Mouse (Mus musculus) embryonic facial prominence, embryonic 11.5 days (tissue): ENCODE results near the gene Mgea5. TPM values are rescaled to one million over a fixed set of nuclear protein-coding genes. Genes with fewer than 3 reads are reported as not detected.

Source experiments
- ATAC-seq: fragments of 200-750 bp; cut with Nextera tagmentation; replicated peaks from 2 replicates; pipeline ENCODE4 v1.8.0; 2017; ENCODE audit warnings: low read depth; ENCODE audit not compliant: insufficient number of reproducible peaks, low FRiP score, low TSS enrichment
- DNase-seq: peaks from one replicate; pipeline ENCODE4 v3.0.0-alpha.2; 2015; ENCODE audit warnings: low spot score
- H3K27ac ChIP-seq: fragments of 300-500 bp; sonication (generic); replicated peaks from 2 replicates; pipeline ENCODE4 v1.5.1; 2014; ENCODE audit warnings: mild to moderate bottlenecking, low read depth, low read length, control low read depth
- H3K27me3 ChIP-seq: fragments of 300-500 bp; sonication (generic); 2 replicates; pipeline ENCODE4 v1.6.1; 2014; ENCODE audit warnings: mild to moderate bottlenecking, low read length, moderate library complexity, mixed read lengths; ENCODE audit not compliant: control insufficient read depth, insufficient read depth
- H3K36me3 ChIP-seq: fragments of 300-500 bp; sonication (generic); replicated peaks from 2 replicates; pipeline ENCODE4 v1.6.1; 2014; ENCODE audit warnings: low read depth, mild to moderate bottlenecking, low read length, moderate library complexity, mixed read lengths; ENCODE audit not compliant: control insufficient read depth, insufficient read depth
- H3K4me1 ChIP-seq: fragments of 300-500 bp; sonication (generic); 2 replicates; pipeline ENCODE4 v1.6.1; 2014; ENCODE audit warnings: low read length, mixed read lengths; ENCODE audit not compliant: control insufficient read depth, insufficient read depth
- H3K4me2 ChIP-seq: fragments of 300-500 bp; sonication (generic); 2 replicates; pipeline ENCODE4 v1.6.1; 2014; ENCODE audit warnings: low read depth, mild to moderate bottlenecking, control low read depth, low read length, moderate library complexity
- H3K4me3 ChIP-seq: fragments of 300-500 bp; sonication (generic); 2 replicates; pipeline ENCODE4 v1.5.1; 2014; ENCODE audit warnings: low read depth, low read length, control low read depth
- H3K9ac ChIP-seq: fragments of 300-500 bp; sonication (generic); replicated peaks from 2 replicates; pipeline ENCODE4 v1.6.1; 2014; ENCODE audit warnings: mild to moderate bottlenecking, control low read depth, low read length
- H3K9me3 ChIP-seq: fragments of 300-500 bp; sonication (generic); replicated peaks from 2 replicates; pipeline ENCODE4 v1.6.1; 2016; ENCODE audit warnings: mild to moderate bottlenecking, low read length, inconsistent platforms, mixed read lengths; ENCODE audit not compliant: control insufficient read depth
- WGBS: fragments of 180-500 bp; shearing (Covaris S2); extraction: QIAGEN DNeasy Blood & Tissue Kit; methylation state at CpG from one replicate; pipeline ENCODE4 v1.1.7; 2014; 5-methylcytosine and 5-hydroxymethylcytosine counted together
- polyA plus RNA-seq: library from polyadenylated mRNA; unstranded; fragments of >200 nt; fragmentation: Nextera tagmentation; extraction: Ambion mirVana; gene quantifications from 2 replicates; pipeline ENCODE4 v1.2.1, GENCODE M21; 2014

Gene Mgea5
- polyA plus RNA-seq, 1 experiment from 2014 or later = 58.8 TPM

- H3K4me1 ChIP-seq = peaks cover 14% of the 10 kb centered on the region
- no peaks in the 10 kb centered on the region for H3K9me3 ChIP-seq
- no peak overlapping the region for H3K4me2 ChIP-seq
- H3K9ac ChIP-seq = no peak overlapping the region; the same call in 1 of the 2 replicates
- no peaks in the 10 kb centered on the region; the same call in 1 of the 2 replicates for H3K36me3 ChIP-seq
- no peak for ATAC-seq
- WGBS = 2% methylated on average over 32 of the region's 32 CpGs
- H3K4me3 ChIP-seq = no peak overlapping the region
- peak; percentile 13 for DNase-seq
- H3K27ac ChIP-seq = no peak overlapping the region
- peaks cover 54% of the 10 kb centered on the region for H3K27me3 ChIP-seq
Observed at GRCm38 (mm10) chr19:45745344-45746152, 38.1 kb downstream of the Mgea5 start.

GRCm38 (mm10) chr19:45743619-45744018, 40.0 kb downstream of the Mgea5 start:
- Histone ChIP-seq H3K4me2 (no peak overlapping the region), H3K27me3 (peaks cover 69% of the 10 kb centered on the region), H3K36me3 (no peaks in the 10 kb centered on the region), H3K4me1 (peaks cover 14% of the 10 kb centered on the region), H3K9me3 (no peaks in the 10 kb centered on the region), H3K9ac (no peak overlapping the region), H3K27ac (no peak overlapping the region), H3K4me3 (no peak overlapping the region)
- ATAC-seq (no peak), DNase-seq (no peak)
- 10% methylated on average over 7 of the region's 7 CpGs for WGBS

GRCm38 (mm10) chr19:45742984-45743575, 40.6 kb downstream of the Mgea5 start:
- Histone ChIP-seq H3K4me1 (peaks cover 14% of the 10 kb centered on the region), H3K36me3 (no peaks in the 10 kb centered on the region), H3K9me3 (no peaks in the 10 kb centered on the region), H3K27me3 (peaks cover 75% of the 10 kb centered on the region), H3K4me3 (peak overlapping the region; percentile 37), H3K27ac (no peak overlapping the region), H3K9ac (0 out of 2 replicates have a peak overlapping the region, but pooled peaks have one; percentile 37), H3K4me2 (peak overlapping the region; percentile 90)
- ATAC-seq = no peak
- under 1% methylated on average over 13 of the region's 44 CpGs for WGBS
- DNase-seq = peak; percentile 8

- peak within 1 kb of the TSS; percentile 37 for H3K4me3 ChIP-seq
- DNase-seq (no peak), ATAC-seq (no peak)
- peak within 1 kb of the TSS; percentile 90 for H3K4me2 ChIP-seq
- WGBS = under 1% methylated on average over 63 of the region's 68 CpGs
- peak within 1 kb of the TSS; percentile 37 for H3K9ac ChIP-seq
- H3K36me3 ChIP-seq = no peaks in the 10 kb centered on the region
- no peak within 1 kb of the TSS for H3K27ac ChIP-seq
- H3K9me3 ChIP-seq = no peaks in the 10 kb centered on the region
- peaks cover 16% of the 10 kb centered on the region for H3K4me1 ChIP-seq
- H3K27me3 ChIP-seq = peaks cover 81% of the 10 kb centered on the region
Observed at GRCm38 (mm10) chr19:45742218-45742983, 41.2 kb downstream of the Mgea5 start, which contains the start of gene Fgf8. Gene Fgf8, minus strand, starts transcription at chr19:45742915.

GRCm38 (mm10) chr19:45741431-45742217, 42.0 kb downstream of the Mgea5 start:
- Histone ChIP-seq H3K36me3 (no peaks in the 10 kb centered on the region), H3K9me3 (no peaks in the 10 kb centered on the region), H3K4me3 (peak overlapping the region; percentile 37), H3K27ac (no peak overlapping the region), H3K9ac (peak overlapping the region; percentile 37), H3K27me3 (peaks cover 88% of the 10 kb centered on the region), H3K4me2 (peak overlapping the region; percentile 90), H3K4me1 (peaks cover 21% of the 10 kb centered on the region)
- 2% methylated on average over 45 of the region's 45 CpGs for WGBS
- DNase-seq = no peak
- no peak for ATAC-seq

GRCm38 (mm10) chr19:45740817-45741216, 42.8 kb downstream of the Mgea5 start:
- no peaks in the 10 kb centered on the region for H3K9me3 ChIP-seq
- H3K9ac ChIP-seq = no peak overlapping the region
- H3K27me3 ChIP-seq = peaks cover 92% of the 10 kb centered on the region
- no peak overlapping the region; the same call in 1 of the 2 replicates for H3K4me2 ChIP-seq
- no peaks in the 10 kb centered on the region for H3K36me3 ChIP-seq
- H3K27ac ChIP-seq = no peak overlapping the region
- peaks cover 18% of the 10 kb centered on the region for H3K4me1 ChIP-seq
- DNase-seq (no peak), ATAC-seq (no peak)
- H3K4me3 ChIP-seq = 0 out of 2 replicates have a peak overlapping the region, but pooled peaks have one; percentile 37
- 2% methylated on average over 7 of the region's 7 CpGs for WGBS

- Histone ChIP-seq H3K27me3 (peaks cover 89% of the 10 kb centered on the region), H3K27ac (no peak overlapping the region), H3K36me3 (no peaks in the 10 kb centered on the region), H3K9me3 (no peaks in the 10 kb centered on the region), H3K4me2 (no peak overlapping the region), H3K4me1 (peaks cover 18% of the 10 kb centered on the region), H3K4me3 (no peak overlapping the region), H3K9ac (no peak overlapping the region)
- no peak for ATAC-seq
- no peak for DNase-seq
- WGBS = 4% methylated on average over 13 of the region's 13 CpGs
Observed at GRCm38 (mm10) chr19:45740233-45740632, 43.4 kb downstream of the Mgea5 start.
